Mouse (Mus musculus): ENCODE measurements around the gene Mdga2. TPM values are rescaled to one million over a fixed set of nuclear protein-coding genes. Genes with fewer than 3 reads are reported as not detected.

Gene Mdga2
- 3.6 and 4.4 TPM in 2 replicates for polyA plus RNA-seq (2016; fragmentation: Nextera tagmentation; extraction: Ambion mirVana)

DNA sequence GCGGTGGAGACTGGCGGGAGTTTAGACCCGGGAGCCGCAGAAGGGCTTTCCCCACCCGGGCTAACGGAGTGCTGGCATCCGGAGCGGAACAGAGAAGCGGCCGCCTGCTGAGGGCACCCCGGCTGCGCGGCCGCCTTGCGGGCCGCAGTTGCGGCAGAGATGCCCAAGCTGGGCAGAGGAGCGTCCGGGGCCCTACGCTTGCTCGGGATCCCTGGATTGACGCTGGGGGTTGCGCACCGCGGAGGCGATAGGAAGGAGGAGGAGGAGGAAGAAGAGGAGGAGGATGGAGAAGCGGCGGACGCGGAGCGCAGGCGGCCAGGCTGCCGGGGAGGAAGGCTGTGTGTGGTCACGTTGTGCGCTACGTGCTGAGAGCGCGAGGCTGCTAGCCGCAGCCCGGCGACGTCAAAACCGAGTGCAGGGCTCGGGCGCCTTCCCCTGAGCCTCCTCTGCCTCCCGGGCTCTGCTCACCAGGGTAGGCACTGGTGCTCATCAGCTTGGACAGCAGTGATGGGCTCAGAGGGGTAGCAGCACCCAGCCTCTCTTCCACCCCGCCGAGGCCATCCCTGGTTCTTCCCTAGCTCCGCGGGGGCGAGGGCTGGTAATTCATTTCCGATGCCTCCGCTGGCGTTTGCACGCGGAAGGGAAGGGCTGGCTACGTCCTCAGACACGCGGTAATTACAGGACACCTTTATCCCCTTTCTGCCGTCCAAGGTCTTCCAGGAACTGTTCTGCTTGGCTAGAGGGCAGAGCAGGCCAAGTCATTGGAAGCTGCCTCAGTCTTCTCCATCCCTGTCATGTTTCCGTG, at the start of gene Mdga2:
Gene Mdga2 (minus strand): TSS at position 329 of the 805 bp plus-strand sequence.
- WGBS, result under 1% methylated on average over 61 of the region's 61 CpGs
- Histone ChIP-seq H3K9me3 (no peaks in the 10 kb centered on the region), H3K27ac (peak within 1 kb of the TSS; percentile 87)

DNA sequence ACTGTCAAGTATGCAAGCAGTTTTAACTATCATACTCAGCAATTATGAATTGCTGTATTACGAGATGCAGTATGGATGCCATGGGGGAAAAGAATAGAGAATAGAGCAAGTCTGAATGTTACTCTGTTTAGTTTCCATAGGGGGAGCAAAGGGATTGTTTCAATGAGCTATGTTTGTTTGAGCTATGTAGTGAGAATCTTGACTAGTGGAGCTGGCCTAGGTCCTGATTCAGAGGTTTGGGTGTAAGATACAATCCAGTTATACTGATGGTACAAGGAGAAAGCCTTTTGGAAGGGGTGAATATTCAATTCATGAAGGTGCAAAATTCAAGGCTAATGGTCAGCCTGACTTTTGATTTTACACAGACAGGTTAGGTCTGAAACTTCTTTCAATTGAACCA, 45.1 kb upstream of the Mdga2 start:
- Histone ChIP-seq H3K36me3 (no peaks in the 10 kb centered on the region), H3K27ac (no peak overlapping the region), H3K4me3 (no peak overlapping the region), H3K9me3 (no peaks in the 10 kb centered on the region), H3K27me3 (ENCODE audit: insufficient read depth, poor library complexity, severe bottlenecking) (no peaks in the 10 kb centered on the region), H3K4me1 (replicated peaks) (peaks cover 3% of the 10 kb centered on the region; the same call in 1 of the 2 replicates)
- no peak for DNase-seq (ENCODE audit: low spot score)
- WGBS, result 92% methylated on average over 1 of the region's 1 CpGs

More for the DNA sequence above, at the start of gene Mdga2:
- Histone ChIP-seq H3K4me1 (replicated peaks) (peaks cover 16% of the 10 kb centered on the region; the same call in 1 of the 2 replicates), H3K36me3 (no peaks in the 10 kb centered on the region), H3K27me3 (ENCODE audit: insufficient read depth, poor library complexity, severe bottlenecking) (peaks cover 59% of the 10 kb centered on the region), H3K4me3 (peak within 1 kb of the TSS; percentile 78)
- DNase-seq (ENCODE audit: low spot score), result peak; percentile 70

DNA sequence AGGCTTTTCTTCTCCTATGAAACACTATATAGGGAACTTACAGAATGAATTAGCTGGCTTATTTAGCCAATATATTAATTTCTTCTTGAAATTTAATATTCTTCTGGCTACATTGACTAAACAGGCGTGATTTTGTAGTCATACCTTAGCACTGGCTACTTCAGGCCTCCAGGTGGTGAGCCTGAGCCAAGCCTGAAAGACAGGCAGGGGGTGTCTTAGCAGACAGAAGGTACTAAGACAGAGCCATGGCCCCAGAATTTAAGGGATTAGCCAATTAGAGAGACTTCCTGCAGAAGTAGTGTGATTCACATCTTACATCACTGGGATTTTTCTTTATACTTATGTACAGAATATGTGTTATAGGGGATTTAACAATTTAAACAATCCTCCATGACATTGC, 1.2 kb upstream of the Mdga2 start:
- 46% methylated on average over 1 of the region's 1 CpGs for WGBS
- DNase-seq (ENCODE audit: low spot score), result no peak
- Histone ChIP-seq H3K27me3 (ENCODE audit: insufficient read depth, poor library complexity, severe bottlenecking) (peaks cover 57% of the 10 kb centered on the region), H3K27ac (no peak overlapping the region), H3K9me3 (no peaks in the 10 kb centered on the region), H3K4me3 (no peak overlapping the region), H3K4me1 (replicated peaks) (peaks cover 16% of the 10 kb centered on the region; the same call in 1 of the 2 replicates), H3K36me3 (no peaks in the 10 kb centered on the region)

DNA sequence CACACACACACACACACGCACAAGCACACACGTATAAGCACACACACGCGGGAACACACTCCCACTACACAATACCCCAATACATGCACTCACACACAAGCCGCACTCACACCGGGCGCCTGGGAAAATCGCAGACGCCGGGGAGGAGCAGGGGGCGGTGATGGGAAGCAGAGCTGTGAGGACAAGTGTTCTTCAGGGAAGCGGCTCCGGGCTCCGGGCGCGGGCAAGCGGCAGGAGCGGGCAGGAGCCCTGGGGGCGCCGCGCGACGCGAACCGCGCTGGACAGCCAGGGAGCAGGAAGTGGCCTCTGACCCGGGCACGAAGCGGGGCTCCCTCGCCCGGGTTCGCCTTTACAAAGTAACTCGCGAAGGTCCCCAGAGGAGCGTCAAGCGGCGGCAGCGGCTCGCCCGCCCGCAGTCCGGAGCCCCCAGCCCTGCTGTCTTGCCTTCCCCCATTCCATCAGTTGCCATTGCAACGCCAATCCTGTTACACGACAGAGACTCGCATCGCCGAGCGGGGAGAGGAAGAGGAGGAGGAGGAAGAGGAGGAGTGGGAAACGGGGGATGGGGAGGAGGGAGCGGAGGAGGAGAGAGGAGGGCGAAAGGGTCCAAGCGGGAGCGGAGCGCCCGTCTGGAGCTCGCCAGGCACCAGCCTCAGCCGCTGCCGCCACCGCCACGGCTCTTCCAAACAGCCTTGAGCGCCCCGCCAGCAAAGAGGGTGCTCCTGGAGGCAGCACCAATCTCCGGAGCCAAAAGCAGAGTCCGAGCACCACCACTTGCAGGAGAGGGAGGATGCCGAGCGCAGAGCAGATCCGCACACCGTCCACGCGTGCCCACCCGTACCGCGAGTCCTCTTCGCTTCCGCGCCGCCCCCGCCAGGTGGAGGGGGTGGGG, 774 bp downstream of the Mdga2 start:
- Histone ChIP-seq H3K4me3 (peak overlapping the region; percentile 78), H3K9me3 (no peaks in the 10 kb centered on the region), H3K27me3 (ENCODE audit: insufficient read depth, poor library complexity, severe bottlenecking) (peaks cover 59% of the 10 kb centered on the region), H3K36me3 (no peaks in the 10 kb centered on the region), H3K27ac (peak overlapping the region; percentile 87), H3K4me1 (replicated peaks) (peaks cover 16% of the 10 kb centered on the region; the same call in 1 of the 2 replicates)
- WGBS, result under 1% methylated on average over 78 of the region's 78 CpGs
- DNase-seq (ENCODE audit: low spot score), result peak; percentile 71

DNA sequence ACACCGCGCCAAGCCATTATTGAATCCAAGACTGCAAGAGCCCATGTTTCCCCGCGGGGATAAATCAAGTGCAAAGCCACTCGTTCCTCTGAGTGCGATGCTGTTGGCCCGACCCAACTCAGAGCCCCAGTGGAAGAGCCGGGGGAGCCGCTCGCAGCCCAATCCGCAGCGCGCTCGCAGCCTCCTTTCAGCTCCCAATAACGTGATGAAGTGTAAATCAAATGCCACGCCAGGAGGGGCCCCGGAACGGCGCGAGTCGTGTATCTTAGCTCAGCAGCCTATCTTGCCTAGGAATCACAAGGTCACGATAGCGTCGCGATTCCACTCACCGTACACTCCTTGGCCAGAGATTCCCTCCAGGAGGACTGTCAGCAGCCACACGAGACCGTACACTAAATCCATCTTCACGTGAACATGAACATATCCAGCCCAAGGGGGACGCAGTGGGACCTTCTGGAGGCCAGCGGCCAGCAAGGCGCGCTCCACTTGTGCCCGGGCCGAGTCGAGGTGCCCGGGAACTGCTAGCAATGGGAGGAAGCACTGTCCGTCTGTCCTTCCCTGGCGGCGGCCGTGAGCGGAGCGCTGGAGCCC, 1.6 kb downstream of the Mdga2 start:
- Histone ChIP-seq H3K27ac (peak overlapping the region; percentile 87), H3K36me3 (no peaks in the 10 kb centered on the region), H3K27me3 (ENCODE audit: insufficient read depth, poor library complexity, severe bottlenecking) (peaks cover 57% of the 10 kb centered on the region), H3K9me3 (no peaks in the 10 kb centered on the region), H3K4me1 (replicated peaks) (peaks cover 16% of the 10 kb centered on the region; the same call in 1 of the 2 replicates), H3K4me3 (peak overlapping the region; percentile 78)
- under 1% methylated on average over 38 of the region's 43 CpGs for WGBS
- peak; percentile 56 for DNase-seq (ENCODE audit: low spot score)

DNA sequence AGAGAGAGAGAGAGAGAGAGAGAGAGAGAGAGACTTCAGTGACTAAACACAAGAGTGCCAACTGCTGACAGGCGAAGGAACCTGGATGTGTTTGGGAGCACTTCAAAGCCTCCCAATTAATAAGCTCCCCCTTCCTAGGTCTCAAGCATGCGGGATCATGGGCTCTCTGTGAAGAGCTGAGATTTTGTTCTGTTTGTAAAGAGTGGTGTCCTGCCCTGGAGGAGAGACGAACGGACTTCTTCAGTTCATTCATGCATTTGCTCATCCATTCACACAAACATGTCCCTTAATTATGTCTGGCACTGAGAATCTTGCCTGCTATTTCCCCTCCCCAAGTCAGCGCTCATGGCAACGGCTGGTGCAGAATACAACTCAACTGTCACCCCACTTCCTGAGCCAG, 2.3 kb downstream of the Mdga2 start:
- DNase-seq (ENCODE audit: low spot score), result peak; percentile 7
- H3K4me1 ChIP-seq (replicated peaks), result peaks cover 16% of the 10 kb centered on the region; the same call in 1 of the 2 replicates
- WGBS, result 3% methylated on average over 6 of the region's 6 CpGs
- H3K36me3 ChIP-seq, result no peaks in the 10 kb centered on the region
- H3K9me3 ChIP-seq, result no peaks in the 10 kb centered on the region
- H3K27me3 ChIP-seq (ENCODE audit: insufficient read depth, poor library complexity, severe bottlenecking), result peaks cover 54% of the 10 kb centered on the region
- peak overlapping the region; percentile 78 for H3K4me3 ChIP-seq
- H3K27ac ChIP-seq, result no peak overlapping the region

DNA sequence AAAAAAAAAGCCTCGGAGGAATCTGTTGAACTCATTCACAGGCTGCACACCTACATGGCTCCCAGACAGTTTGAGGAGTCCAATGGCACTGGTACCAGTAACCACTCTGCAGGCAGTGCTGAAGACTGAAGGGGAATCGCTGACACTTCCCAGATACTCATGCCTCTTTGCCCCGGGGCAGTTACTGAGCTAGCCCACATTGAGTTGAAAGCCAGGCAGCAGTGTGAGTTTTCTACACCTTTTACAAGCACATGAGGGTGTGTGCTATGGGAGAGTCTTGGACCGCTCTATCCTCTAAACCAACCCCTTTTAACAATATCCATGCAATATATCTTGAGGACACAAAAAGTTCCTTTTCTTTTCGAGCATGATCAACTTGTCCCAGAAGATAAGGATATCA, 2.8 kb downstream of the Mdga2 start:
- WGBS, result 29% methylated on average over 5 of the region's 5 CpGs
- Histone ChIP-seq H3K36me3 (no peaks in the 10 kb centered on the region), H3K4me1 (replicated peaks) (peaks cover 16% of the 10 kb centered on the region; the same call in 1 of the 2 replicates), H3K4me3 (peak overlapping the region; percentile 78), H3K9me3 (no peaks in the 10 kb centered on the region), H3K27ac (no peak overlapping the region), H3K27me3 (ENCODE audit: insufficient read depth, poor library complexity, severe bottlenecking) (peaks cover 50% of the 10 kb centered on the region)
- DNase-seq (ENCODE audit: low spot score), result no peak

DNA sequence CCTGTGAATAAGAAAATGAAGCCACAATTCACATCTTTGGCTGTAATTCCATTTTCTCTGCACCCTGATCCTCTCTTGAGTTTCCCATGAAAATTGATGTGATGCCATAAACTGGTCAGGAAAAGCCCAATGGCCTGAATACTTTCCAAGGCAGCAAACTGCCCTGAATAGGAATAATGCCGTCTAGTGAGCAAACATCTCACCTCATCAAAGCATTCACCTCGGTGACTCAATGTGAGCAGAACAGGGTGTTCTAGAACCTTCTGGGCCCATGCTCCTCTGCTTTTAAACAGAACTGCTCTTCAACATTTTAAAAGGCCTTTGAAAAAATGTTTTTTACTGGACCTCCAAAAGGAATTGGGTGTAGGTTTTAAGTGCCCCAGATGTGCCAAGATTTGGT, 9.5 kb downstream of the Mdga2 start:
- H3K4me3 ChIP-seq, result no peak overlapping the region
- H3K27me3 ChIP-seq (ENCODE audit: insufficient read depth, poor library complexity, severe bottlenecking), result no peaks in the 10 kb centered on the region
- DNase-seq (ENCODE audit: low spot score), result no peak
- no peak overlapping the region for H3K27ac ChIP-seq
- H3K4me1 ChIP-seq (replicated peaks), result no peaks in the 10 kb centered on the region
- H3K9me3 ChIP-seq, result no peaks in the 10 kb centered on the region
- H3K36me3 ChIP-seq, result no peaks in the 10 kb centered on the region
- 76% methylated on average over 2 of the region's 2 CpGs for WGBS

DNA sequence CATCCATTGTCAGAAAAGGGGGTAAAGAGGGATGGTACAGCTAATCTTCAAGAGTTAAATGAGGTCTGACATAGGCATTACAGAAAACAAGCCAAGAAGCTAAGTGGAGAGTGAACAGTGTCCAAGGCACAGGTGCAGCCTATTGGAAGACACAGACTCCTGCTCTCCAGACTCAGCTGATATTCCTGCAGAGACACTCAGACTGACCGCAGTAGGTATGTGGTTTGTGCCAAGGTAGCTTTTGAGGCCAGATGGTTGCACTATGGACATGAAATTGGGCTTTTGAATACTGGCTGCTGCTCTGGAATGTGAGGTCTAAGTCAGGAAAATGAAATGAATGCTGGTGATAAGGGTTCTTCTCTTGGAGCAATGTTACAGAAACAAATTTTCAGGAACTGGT, 44.2 kb downstream of the Mdga2 start:
- WGBS, result 96% methylated on average over 1 of the region's 1 CpGs
- no peak for DNase-seq (ENCODE audit: low spot score)
- H3K9me3 ChIP-seq, result no peaks in the 10 kb centered on the region

DNA sequence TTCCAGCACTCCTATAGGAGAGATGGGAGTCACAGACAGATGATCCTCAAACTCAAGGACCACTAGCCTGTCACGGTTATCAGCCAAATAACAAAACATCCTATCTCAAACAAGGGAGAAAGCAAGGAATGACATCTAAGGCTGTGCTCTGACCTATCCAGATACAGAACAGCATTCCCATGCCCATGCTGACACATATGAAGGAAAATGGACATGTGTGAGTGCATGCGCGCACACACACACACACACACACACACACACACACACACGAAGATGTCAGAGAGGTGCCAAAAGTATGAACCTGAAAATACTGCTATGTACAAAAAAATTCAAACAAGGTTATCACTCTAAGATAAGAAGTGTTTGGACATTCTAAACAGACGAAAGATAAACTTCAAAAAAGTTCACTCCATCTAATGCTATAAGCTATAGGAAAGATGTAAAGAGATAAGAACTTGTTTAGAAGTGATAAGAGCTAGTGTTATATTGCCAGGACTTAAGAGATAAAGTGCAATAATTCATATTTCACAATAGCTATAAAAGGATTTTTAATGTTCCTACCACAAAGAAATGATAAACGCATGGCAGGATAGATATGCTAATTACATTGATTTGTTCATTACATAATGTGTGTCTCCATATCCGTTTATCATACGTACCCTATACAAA, 65.6 kb downstream of the Mdga2 start:
- H3K27ac ChIP-seq, result no peak overlapping the region
- WGBS, result 90% methylated on average over 8 of the region's 8 CpGs
- DNase-seq (ENCODE audit: low spot score), result no peak

More for the DNA sequence above, 44.2 kb downstream of the Mdga2 start:
- Histone ChIP-seq H3K27ac (no peak overlapping the region), H3K36me3 (no peaks in the 10 kb centered on the region), H3K27me3 (ENCODE audit: insufficient read depth, poor library complexity, severe bottlenecking) (no peaks in the 10 kb centered on the region), H3K4me1 (replicated peaks) (no peaks in the 10 kb centered on the region), H3K4me3 (no peak overlapping the region)

DNA sequence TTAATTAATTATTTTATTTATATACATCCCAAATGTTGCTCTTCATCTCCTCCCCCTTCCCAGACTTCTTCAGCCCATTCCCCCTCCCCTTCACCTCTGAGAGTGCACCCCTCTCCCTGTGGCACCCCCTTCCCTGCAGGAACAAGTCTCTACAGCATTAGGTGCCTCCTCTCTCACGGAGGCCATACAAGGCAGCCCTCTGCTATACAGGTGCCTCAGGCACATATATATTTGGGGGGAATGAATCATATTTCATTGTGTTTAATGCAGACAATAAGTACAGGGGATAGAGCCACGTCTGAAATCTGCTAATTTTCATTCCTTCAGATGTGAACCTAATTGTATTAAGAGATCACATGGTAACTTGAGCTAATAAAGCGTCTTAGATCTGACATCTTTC, 69.3 kb downstream of the Mdga2 start:
- H3K4me3 ChIP-seq, result no peak overlapping the region
- no peaks in the 10 kb centered on the region for H3K36me3 ChIP-seq
- H3K27ac ChIP-seq, result no peak overlapping the region
- no peaks in the 10 kb centered on the region for H3K9me3 ChIP-seq
- DNase-seq (ENCODE audit: low spot score), result no peak
- 67% methylated on average over 3 of the region's 3 CpGs for WGBS
- no peaks in the 10 kb centered on the region for H3K27me3 ChIP-seq (ENCODE audit: insufficient read depth, poor library complexity, severe bottlenecking)
- H3K4me1 ChIP-seq (replicated peaks), result no peaks in the 10 kb centered on the region

More for the DNA sequence above, 65.6 kb downstream of the Mdga2 start:
- H3K4me3 ChIP-seq, result no peak overlapping the region
- no peaks in the 10 kb centered on the region for H3K4me1 ChIP-seq (replicated peaks)
- no peaks in the 10 kb centered on the region for H3K36me3 ChIP-seq
- no peaks in the 10 kb centered on the region for H3K27me3 ChIP-seq (ENCODE audit: insufficient read depth, poor library complexity, severe bottlenecking)
- H3K9me3 ChIP-seq, result no peaks in the 10 kb centered on the region

DNA sequence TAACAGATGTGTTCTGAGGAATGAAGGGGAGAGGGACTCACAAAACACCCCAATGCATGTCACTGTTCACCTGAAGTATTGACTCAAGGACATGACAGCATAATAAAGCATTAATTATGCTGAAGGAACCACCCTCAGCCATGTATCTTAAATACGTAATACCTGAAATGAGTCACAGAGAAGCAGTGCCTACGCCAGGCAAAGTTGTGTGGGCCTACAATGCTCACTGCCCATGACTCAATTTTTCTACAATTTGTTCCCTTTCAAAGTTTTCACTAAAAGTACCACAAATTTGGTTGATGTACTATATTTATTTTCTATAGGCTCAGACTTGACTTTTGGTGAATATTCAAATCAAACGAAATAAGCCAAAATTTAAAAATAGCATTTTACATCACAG, 80.7 kb downstream of the Mdga2 start:
- WGBS, result 88% methylated on average over 3 of the region's 3 CpGs
- H3K36me3 ChIP-seq, result no peaks in the 10 kb centered on the region
- no peak for DNase-seq (ENCODE audit: low spot score)
- no peaks in the 10 kb centered on the region for H3K9me3 ChIP-seq
- no peak overlapping the region for H3K4me3 ChIP-seq
- no peaks in the 10 kb centered on the region for H3K4me1 ChIP-seq (replicated peaks)
- H3K27me3 ChIP-seq (ENCODE audit: insufficient read depth, poor library complexity, severe bottlenecking), result no peaks in the 10 kb centered on the region
- no peak overlapping the region for H3K27ac ChIP-seq
